Mouse (Mus musculus): ENCODE data around the gene Mylk2.
A peak's percentile ranks its signal among the peaks of the same experiment; 100 is the strongest.

The Mylk2 gene

DNA sequence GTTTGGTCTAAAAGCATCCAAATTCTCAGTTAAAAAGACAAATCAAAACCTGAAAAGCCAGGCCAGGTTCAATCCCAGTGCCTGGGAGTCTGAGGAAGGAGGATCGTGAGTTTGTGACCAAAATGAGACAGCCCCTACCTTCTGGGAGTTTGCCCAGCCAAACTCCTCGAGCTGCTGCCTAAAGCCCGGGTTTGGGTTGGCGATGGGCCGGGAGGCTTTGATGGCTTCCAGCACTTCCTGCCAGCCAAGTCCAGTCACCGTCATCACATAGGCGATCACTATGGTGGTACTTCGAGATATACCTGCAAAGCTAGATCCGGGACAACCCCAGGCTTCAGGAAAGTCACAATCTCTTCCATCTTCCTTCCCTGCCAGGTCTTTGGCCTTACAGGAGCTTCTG lies 32.9 kb downstream of the Mylk2 start:
- DNase-seq (ENCODE audit: low spot score in 2 of 2) = no peak

DNA sequence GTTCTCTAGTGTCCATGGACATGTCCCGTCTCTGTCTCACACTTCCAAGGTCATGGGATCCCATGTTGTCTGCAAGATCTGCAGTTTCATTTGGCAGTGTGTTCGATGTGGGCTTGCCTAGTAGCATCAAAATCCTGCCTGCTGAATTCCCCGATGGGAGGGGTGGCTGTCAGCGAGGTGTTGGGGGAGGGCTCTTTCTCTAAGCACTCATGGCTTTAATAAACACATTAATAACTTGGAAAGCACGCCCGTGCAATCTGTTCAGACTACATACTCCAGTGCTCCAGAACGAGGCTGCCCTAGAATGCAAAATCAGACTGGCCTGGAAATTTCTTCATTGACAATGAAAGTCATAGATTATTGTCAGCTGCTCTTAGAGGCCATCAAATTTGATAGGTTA lies 35.9 kb downstream of the Mylk2 start:
- DNase-seq (ENCODE audit: low spot score in 2 of 2) = no peak

DNA sequence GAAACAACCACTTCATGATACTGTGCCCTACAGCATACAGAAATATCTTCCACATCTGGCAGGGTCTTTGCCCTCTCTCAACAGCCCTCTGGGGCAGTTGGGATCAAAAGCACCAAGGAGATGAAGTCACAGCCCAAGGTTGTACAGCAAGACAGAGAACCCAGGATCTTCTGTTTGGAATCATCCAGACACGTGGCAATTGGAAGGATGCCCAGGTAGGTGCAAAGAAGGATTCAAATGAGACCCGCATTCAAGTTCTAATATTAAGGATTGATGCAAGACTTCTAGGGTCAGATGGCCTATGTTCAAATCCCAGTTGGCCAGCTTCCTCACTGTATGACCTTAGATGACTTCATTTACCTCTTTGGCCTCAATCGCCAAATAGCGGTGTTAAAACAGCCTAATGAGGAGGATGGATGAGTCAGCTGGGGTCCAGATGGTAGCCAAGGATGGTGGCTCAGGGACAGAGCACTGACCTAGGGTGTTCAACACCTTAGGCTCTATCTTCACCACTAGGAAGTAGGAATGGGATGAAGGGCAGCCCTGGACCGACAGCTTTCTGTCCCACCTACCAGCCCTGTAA lies 37.4 kb downstream of the Mylk2 start:
- no peak for DNase-seq (ENCODE audit: low spot score in 2 of 2)

DNA sequence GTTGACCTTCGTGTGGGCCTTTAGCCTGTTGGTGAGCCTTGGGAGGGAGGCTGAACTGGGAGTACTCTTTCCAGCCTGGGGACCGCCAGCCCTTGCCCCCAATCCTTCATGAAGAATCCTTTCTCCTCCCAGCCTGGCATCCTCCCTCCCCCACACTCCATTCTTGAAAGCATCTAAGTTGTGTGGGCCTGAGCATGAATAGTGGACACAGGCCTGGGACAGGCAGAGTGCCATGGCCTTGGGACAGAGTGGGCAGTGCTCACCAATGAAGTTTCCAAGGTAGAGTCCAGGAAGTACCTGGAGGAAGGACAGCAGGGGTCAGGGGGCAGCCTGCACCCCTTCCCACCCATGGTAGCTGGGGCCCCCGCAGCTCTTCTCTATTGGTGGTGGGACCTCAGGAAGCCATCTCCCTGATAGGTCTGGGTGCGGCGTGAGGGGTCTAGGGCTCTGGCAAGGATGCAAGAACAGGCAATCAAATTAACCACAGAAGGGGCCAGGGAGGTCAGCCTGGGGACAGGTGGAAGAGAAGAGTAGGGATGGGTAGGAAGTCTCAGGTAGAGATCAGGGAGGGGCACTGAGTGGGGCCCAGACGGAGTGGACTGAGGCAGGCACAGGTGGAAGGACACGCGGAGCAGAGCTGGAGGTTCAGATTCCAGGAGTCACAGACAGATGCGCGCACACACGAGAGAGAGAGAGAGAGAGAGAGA lies 39.4 kb downstream of the Mylk2 start:
- no peak for DNase-seq (ENCODE audit: low spot score in 2 of 2)

DNA sequence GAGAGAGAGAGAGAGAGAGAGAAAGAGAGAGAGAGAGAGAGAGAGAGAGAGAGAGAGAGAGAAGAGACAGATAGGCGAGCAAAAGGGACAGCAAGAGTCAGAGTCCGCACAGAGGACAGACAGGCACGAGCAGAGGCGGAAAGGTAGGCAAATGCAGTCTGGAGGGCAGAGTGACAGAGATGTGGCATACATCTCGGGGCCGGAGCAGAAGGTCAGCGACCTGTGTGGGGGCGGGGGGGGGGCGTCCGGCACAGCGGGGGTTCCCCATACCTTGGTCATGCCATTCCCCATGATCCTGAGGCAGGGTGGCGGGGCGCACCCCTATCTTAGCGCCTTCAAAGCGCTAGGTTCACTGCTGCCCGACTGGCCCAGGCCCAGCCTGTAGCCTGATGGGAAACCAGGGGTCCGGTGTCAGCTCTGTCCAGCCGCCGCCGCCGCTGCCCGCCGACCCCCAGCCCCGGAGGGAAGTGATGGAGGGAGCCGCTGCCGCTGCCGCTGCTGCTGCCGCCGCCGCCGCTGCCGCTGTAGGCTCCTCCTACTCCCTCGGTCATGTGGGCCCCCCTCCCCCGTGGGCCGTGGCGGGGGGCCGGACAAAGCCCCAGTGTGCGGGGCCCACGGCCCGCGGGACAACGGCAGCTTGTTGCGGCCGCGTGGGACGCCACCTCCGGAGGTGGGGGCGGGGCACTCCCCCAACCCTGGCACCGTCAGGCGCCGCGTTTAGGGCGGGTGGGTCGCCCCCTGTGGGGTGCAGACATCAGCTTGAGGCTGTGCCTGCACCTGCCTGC lies 40.1 kb downstream of the Mylk2 start, which contains the start of gene Dusp15:
TSS of gene Dusp15 (minus strand) at position 634 of the 785 bp plus-strand sequence.
- DNase-seq (ENCODE audit: low spot score in 2 of 2) = peak; percentile 51 to 61

DNA sequence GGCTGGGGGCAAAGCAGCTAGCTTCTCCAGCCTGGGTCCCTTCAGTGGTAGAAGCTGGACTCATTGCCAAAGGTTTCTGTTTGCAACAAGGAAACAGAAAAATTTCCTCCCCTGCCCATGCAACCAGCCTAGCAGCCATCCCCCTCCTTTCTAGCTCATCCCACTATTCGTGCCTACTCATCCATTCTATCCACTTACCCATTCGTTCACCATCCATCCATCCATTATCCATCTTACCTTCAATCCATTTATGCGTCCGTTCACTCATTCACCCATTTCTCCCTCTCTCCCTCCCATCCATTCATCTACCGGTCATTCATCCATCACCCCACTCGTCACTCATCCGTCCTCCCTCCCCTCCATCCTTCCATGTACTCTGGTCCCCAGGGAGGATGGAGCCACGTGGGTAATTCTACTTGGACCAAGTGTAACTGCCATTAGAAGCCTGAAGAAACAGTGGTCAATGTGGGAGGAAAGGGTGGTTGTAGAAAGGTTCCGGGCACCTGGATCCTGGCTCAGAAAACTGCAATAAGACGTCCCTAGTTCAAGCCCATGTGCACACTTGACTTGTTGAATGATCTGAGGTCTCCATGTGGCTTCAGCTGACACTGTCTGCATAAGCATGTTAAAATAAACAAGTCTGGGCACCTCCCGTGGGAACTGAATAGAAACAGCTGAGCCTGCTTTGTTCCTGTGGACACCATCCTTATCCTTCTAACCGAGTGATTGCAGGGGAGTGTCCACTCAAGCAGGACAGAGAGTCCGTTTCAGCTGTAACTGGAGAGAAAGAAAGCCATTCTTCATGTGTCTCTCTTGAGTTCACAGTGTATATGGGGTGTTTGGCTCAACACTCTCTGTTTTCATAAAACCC lies 40.9 kb downstream of the Mylk2 start:
- DNase-seq (ENCODE audit: low spot score in 2 of 2) = no peak

DNA sequence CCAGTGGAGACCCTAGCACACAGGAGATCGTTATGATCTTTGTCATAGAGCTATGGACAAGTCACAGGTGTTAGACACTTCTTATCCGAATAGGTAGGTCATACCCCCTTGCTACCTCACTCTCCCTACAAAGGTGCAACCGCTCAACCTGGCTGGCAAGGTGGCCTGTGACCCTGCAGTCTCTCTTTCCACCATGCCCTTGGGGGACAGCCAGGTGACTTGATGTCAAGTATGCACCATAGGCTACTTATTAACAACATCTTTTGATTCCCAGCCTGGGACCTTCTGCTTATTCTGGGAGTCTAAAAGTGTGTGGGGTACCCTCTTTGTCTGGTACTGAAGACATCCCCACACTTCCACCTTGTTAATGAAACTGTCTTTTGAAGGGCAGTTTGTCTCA lies 47.0 kb downstream of the Mylk2 start:
- no peak for DNase-seq (ENCODE audit: low spot score in 2 of 2)

DNA sequence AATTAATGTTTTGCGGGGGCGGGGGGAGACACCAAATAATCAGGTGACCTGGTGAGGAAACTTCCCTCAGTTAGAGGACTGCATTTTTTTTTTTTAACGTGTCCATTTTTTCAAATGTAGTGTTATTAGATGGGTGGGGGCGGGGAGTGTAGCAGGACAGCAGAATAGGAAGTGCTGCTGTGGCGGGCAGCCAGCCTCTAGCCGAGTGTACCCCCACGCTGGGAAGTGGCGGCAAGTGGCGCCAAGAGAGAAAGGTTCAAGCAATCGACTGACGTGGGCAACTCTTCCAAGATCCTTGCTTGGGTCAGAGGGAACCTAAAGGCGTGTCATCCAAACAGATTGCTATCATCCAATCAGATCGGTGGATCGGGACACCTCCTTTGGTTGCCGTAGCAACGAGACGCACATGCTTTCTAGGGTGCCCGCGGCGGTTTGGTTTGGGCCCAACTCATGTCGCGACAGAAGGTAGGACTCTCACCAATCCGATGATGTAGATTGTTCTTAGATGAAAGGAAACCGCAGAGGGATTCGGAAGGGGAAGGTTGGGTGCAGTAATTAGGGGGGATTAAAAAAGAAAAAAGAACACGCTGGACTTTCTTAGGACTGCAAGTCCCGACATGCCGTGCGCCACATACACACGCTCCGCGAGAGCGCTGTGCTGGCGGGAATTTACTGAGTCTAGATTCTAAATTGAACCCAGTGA lies 51.1 kb downstream of the Mylk2 start, which contains the start of gene Ttll9:
TSS of gene Ttll9 (plus strand) at position 395 of the 703 bp plus-strand sequence.
- DNase-seq (ENCODE audit: low spot score in 2 of 2) = peak; percentile 81 to 94

DNA sequence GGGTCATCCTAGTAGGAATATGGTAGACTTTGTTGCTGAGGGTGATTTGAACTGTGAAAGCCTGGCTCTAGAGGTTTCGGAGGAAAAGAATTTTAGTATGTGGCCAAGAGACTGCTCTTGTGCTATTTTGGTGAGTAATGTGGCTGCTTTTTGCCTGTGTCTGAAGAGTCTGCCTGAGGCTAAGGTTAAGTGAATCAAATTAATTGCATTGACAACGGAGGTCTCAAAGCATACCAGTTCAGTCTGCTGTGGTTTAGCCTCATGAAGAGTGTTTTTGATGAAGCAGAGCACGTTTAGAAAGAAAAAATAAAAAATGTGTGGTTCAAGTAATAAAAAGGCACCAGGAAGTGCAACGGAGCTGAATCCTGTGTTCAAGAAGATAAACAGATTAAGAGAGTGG lies 54.4 kb downstream of the Mylk2 start:
- no peak for DNase-seq (ENCODE audit: low spot score in 2 of 2)
